Mouse (Mus musculus): ENCODE data around the gene Klhl24. TPM values are rescaled to one million over a fixed set of nuclear protein-coding genes. Genes with fewer than 3 reads are reported as not detected.
"Not testable (repeated sequence)": the region's sequence is repeated elsewhere in the genome, so short reads cannot be mapped to it uniquely, and the experiment has no call there.

The Klhl24 gene
- 62.1 and 114 TPM in 2 replicates for total RNA-seq (2021)
- long read RNA-seq, full-length matches to known transcripts, result 11 of 23 reads
- long read RNA-seq, partial matches to known transcripts, result 1 of 23 reads
- long read RNA-seq, other reads (novel, unspliced or antisense), result 11 of 23 reads

DNA sequence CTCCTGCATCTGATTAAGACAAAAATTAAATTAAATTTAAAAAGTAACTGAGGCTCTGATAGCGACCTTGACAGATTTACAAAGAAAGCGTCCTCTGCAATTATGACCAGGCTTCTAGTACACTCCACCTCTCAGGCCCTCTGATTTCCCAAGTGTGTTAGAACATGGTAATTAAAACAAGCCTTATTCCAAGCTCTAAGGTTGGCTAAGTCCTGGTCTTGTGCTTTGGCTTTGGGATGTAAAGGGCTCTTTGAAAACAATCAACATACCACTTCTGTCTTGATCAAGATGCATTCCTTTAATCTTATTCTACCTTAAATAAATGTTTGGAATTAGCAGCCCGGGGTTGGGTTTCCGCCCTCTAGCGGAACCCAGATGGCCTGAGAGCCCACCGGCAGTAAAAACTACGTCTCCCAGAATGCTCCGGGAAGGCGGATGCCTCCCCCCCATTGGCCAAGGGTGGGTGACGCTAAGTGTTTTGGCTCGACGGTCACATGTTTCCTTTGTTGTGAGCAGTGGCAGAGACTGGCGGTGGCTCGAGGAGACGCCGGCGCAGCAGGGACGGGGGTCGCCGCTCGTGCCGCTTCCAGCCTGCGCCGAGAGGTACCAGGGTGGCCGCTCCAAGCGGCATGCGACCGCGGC is at the start of gene Klhl24:
Klhl24 (plus strand) TSS at position 474 of the 642 bp plus-strand sequence.
- peak; percentile 88 for DNase-seq

DNA sequence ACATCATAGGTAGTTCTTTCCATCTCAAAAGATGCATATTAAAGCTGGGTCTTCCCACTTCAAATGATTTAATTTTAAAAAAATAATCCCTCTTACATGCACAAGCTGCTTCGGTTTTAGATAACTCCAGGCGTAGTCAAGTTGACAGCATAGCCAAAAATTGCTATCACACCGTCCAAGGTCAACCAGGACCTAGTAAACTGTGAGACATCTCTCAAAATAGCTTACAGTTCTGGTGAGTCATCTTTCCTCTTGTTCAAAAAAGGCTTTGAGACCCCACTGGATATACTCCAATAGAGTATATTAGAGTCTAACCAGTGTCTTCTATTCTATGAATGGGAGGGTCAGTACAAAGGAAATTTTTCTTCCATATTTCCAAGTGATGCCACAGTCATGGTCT is 44.7 kb upstream of the Klhl24 start:
- DNase-seq, result no peak

- no peak for DNase-seq
Observed at GRCm38 (mm10) chr16:20072770-20073169, 24.6 kb upstream of the Klhl24 start.

- no peak for DNase-seq
Observed at GRCm38 (mm10) chr16:20076675-20077074, 20.7 kb upstream of the Klhl24 start.

- DNase-seq, result no peak
Observed at GRCm38 (mm10) chr16:20080271-20080670, 17.1 kb upstream of the Klhl24 start.

GRCm38 (mm10) chr16:20084623-20085022 is 12.7 kb upstream of the Klhl24 start:
- no peak for DNase-seq

DNA sequence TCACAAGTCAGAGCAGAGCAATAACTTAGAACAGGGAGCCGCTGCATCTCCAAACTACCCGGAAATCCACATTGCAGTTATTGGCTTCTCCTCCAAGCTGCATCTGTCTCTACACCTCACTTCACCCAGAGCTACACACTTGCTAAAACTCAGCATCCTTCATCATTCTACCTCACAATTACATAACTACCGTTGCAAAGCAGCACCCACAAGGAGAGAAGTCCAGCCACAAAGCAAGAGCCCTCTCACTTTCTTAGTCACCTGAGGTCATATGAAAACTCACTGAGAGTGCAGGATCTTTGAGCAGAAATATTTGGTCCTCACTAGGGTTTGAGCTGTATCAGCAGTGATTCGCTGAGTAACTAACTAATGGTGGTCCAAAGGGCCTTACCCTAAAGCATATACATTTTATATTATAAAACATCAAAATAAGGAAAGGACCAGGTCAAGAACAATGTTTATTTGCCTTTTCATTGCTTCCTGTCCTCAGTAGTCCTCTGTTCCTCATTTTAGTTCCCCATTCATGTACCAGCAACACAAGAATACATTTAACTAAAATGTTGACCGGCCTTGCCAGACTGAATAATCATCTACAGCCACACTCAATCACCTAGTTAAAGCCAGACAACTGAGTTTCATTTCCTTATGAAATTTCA is 12.0 kb upstream of the Klhl24 start:
- DNase-seq, result no peak

DNA sequence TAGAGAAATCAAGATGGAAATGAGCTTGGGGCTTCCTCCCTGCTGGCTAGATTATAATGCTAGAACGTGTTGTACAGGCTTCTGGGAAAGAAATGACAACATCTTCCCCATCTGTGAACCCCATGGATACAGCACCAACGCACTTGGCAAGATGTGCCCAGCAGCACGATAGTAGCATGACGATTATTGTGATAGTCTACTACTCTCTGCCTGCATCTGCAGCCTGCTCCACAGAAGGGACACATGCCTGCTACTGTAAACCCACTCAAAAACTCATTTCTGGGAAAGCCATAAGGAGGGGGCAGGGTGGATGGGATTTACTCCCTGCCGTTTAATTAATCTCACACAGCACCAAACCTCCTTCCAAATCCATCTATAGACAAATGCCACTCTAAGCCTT is 10.4 kb upstream of the Klhl24 start:
- no peak for DNase-seq

DNA sequence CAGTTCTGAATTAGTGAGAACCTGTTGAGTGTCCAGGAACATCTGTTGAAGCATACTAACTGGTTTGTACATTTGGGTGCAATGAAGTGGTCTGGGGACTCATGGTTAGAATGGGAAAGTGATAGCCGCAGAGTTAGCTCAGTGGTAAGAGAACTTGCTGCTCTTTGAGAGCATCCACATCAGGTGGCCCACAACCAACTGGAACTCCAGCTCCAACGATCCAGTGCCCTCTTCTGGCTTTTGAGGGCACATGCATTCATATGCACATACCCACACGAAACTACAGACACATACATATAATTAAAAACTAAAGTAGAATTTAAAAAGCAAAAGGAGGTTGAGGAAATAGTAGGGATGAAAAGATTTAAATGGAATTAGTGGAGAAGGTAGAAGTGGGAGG is 7.7 kb upstream of the Klhl24 start:
- no peak for DNase-seq

- no peak for DNase-seq
Observed at GRCm38 (mm10) chr16:20090921-20091575, 6.3 kb upstream of the Klhl24 start.

DNA sequence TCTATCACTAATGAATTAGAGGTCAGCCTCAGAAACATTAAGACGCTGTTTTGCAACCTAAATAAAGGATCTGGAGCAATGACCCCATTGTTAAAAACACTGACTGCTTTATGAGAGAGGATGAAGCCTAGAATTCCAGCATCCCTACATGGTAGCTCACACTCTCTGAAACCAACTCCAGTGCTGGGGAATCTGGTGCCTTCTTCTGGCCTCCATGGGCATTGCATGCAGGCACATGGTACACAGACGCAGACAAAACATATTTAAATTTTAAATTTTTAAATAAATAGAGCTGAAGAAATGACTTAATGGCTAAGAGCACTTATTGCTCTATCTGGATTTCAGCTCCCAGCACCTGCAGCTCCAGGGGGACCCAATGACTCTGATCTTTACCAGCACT is 1.4 kb upstream of the Klhl24 start:
- no peak for DNase-seq

DNA sequence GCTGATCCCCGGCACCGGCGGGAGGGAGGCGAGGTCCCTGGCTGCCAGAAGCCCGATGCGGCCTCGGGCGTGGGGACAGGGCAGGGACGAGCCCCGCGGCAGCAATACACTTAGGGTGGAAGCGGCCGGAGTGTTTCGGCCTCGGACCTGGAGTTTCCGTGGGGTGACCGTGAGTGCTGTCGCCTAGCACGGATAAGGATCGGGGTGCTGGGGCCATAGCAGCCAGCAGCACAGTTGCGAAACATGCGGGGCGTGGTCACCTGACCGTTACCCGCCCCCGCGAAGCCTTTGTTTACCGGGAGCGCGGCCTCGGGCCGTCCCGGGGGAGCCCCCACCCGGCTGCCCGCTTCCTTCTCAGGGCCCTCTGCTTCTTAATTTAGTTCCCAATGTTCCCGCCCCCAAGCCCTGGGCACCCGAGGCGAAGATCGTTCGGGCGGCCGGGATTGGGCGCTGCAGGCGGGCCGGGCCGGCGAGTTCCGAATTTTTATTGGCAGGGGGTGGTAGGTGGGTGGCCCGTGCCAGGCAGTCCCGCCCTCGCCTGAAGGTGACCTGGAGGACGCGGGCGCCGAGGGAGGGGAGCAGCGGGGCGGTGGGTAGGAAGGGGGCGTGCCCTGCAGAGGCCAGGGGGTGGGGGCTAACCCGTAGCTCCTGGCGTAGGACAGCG is 501 bp downstream of the Klhl24 start:
- peak; percentile 97 for DNase-seq

GRCm38 (mm10) chr16:20098375-20098727 is 1.0 kb downstream of the Klhl24 start:
- DNase-seq, result no peak

GRCm38 (mm10) chr16:20098866-20099629 is 1.7 kb downstream of the Klhl24 start:
- DNase-seq, result no peak

- no peak for DNase-seq
Observed at GRCm38 (mm10) chr16:20106996-20107395, 9.7 kb downstream of the Klhl24 start.

- DNase-seq, result no peak
Observed at GRCm38 (mm10) chr16:20108961-20109360, 11.6 kb downstream of the Klhl24 start.

DNA sequence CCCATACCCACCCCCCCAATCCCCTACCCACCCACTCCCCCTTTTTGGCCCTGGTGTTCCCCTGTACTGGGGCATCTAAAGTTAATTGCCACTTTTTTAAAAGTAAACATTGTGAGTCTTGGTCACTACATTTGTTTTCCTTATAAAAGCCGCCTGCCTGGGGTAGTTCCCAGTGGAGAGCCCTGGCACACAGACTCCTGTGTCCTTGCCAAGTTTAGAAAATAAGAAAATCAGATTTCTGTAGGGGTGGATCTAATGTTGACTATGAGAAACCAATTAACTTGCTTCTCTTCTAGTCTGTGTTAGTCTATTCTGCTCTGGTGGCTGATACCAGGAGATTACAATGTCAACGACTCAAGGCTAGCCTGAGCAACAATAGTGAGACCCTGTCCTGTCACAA is 15.3 kb downstream of the Klhl24 start:
- DNase-seq, result no peak

DNA sequence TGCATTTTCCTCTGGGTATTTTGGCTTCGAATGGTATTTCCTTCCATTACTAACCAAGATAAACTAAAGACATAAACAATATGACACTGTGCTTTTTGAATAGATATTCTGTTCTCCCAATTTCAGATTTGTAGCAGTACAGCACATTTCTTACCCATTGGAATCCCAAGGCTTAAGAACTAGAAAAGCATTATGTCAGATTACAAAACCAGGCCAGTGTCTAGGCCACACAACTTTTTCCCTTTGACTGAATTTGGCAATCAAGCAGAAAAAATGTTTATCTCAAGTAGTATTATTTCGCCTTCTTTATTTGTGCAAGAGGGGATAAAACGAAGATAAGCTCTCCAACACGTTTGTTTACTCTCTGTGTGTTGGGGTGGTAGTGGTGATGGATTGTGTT is 18.7 kb downstream of the Klhl24 start:
- DNase-seq, result no peak

DNA sequence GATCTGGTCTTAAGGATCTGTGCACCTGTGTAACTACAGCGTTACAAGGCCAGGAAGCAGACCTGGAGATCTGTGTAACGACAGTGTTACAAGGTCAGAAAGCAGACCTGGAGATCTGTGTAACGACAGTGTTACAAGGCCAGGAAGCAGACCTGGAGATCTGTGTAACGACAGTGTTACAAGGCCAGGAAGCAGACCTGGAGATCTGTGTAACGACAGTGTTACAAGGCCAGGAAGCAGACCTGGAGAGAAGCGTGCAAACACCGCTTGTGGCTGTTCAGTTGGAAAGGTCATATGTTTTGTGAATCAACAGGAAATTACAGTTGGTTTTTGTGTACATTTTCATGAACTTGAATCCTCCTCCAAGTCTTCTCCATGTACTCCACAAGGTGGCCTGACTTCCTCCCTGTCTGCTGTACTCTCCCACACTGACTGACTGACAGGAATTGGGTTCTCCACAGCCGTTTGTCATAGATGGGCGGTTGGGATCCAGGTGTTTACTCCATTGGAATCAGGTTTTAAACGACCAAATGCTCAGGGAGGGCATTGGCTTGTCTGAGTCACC is 29.1 kb downstream of the Klhl24 start:
- DNase-seq, result not testable (repeated sequence)

- DNase-seq, result no peak
Observed at GRCm38 (mm10) chr16:20130397-20130796, 33.1 kb downstream of the Klhl24 start.

GRCm38 (mm10) chr16:20140772-20141531 is 43.6 kb downstream of the Klhl24 start, which contains the start of gene Yeats2:
Gene Yeats2, plus strand, starts transcription at chr16:20141063.
- peak; percentile 83 for DNase-seq
